Mouse (Mus musculus): ENCODE measurements around the gene AC161166.1.

DNA sequence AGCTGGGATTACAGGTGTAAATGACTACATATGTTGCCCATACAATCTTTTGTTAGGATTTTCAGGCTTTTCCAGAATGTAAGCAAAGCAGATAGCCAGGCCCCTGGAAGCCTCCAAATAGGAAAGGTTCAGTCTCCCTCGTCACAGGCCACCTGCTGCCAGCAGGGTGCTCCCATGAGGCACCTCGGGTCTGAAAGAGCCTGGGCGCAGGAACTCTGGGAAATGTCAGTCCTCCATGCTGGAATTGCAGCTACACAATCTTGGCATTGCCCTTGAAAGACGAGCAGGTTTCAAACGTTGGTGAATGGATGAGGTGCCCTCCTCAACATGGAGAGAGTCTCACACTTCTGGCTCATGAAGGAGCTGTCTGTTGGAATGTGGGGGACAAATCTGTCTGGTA lies 25.9 kb upstream of the AC161166.1 start:
- peak; percentile 25; the same call in 1 of the 2 replicates for TF ChIP-seq CTCF (IDR thresholded peaks at IDR 0.05; ENCODE audit: low read depth)
- TF ChIP-seq EP300 (IDR thresholded peaks at IDR 0.05; ENCODE audit: low read depth): no peak

Measured in liver, embryonic 14.5 days (tissue).